Mouse (Mus musculus): ENCODE data around the gene Plekhf1. TPM values are rescaled to one million over a fixed set of nuclear protein-coding genes. Genes with fewer than 3 reads are reported as not detected.
A peak's percentile ranks its signal among the peaks of the same experiment; 100 is the strongest.

The Plekhf1 gene
- polyA plus RNA-seq, 1 experiment from 2014 or later, result 4.3 TPM

GRCm38 (mm10) chr7:38191146-38191545 lies 36.7 kb downstream of the Plekhf1 start:
- WGBS, result 65% methylated on average over 8 of the region's 8 CpGs
- H3K27me3 ChIP-seq (ENCODE audit: low read depth, poor library complexity, severe bottlenecking), result no peaks in the 10 kb centered on the region
- no peak for DNase-seq (ENCODE audit: low spot score)
- no peaks in the 10 kb centered on the region for H3K9me3 ChIP-seq (replicated peaks)
- no peak overlapping the region for H3K27ac ChIP-seq
- peaks cover 12% of the 10 kb centered on the region for H3K4me1 ChIP-seq
- H3K36me3 ChIP-seq, result peaks cover 8% of the 10 kb centered on the region
- H3K4me3 ChIP-seq, result no peak overlapping the region

- 88% methylated on average over 8 of the region's 8 CpGs for WGBS
- Histone ChIP-seq H3K4me1 (peaks cover 12% of the 10 kb centered on the region), H3K9me3 (replicated peaks) (no peaks in the 10 kb centered on the region), H3K27me3 (ENCODE audit: low read depth, poor library complexity, severe bottlenecking) (no peaks in the 10 kb centered on the region), H3K27ac (no peak overlapping the region), H3K36me3 (peaks cover 8% of the 10 kb centered on the region), H3K4me3 (no peak overlapping the region)
- no peak for DNase-seq (ENCODE audit: low spot score)
These were observed 37.6 kb downstream of the Plekhf1 start for GRCm38 (mm10) chr7:38190056-38190835.

GRCm38 (mm10) chr7:38189136-38189982 lies 38.5 kb downstream of the Plekhf1 start:
- DNase-seq (ENCODE audit: low spot score), result no peak
- WGBS, result 85% methylated on average over 15 of the region's 15 CpGs
- Histone ChIP-seq H3K4me3 (no peak overlapping the region), H3K27ac (no peak overlapping the region), H3K27me3 (ENCODE audit: low read depth, poor library complexity, severe bottlenecking) (no peaks in the 10 kb centered on the region), H3K9me3 (replicated peaks) (no peaks in the 10 kb centered on the region), H3K36me3 (peaks cover 8% of the 10 kb centered on the region), H3K4me1 (peaks cover 8% of the 10 kb centered on the region)

- H3K4me3 ChIP-seq, result no peak overlapping the region
- 91% methylated on average over 8 of the region's 8 CpGs for WGBS
- no peak for DNase-seq (ENCODE audit: low spot score)
- no peaks in the 10 kb centered on the region for H3K27me3 ChIP-seq (ENCODE audit: low read depth, poor library complexity, severe bottlenecking)
- H3K4me1 ChIP-seq, result peaks cover 8% of the 10 kb centered on the region
- H3K36me3 ChIP-seq, result peaks cover 8% of the 10 kb centered on the region
- no peaks in the 10 kb centered on the region for H3K9me3 ChIP-seq (replicated peaks)
- no peak overlapping the region for H3K27ac ChIP-seq
These were observed 39.3 kb downstream of the Plekhf1 start for GRCm38 (mm10) chr7:38188281-38189075.

GRCm38 (mm10) chr7:38187796-38188195 lies 40.0 kb downstream of the Plekhf1 start:
- Histone ChIP-seq H3K27ac (no peak overlapping the region), H3K36me3 (peaks cover 8% of the 10 kb centered on the region), H3K4me3 (no peak overlapping the region), H3K9me3 (replicated peaks) (no peaks in the 10 kb centered on the region), H3K4me1 (peaks cover 15% of the 10 kb centered on the region), H3K27me3 (ENCODE audit: low read depth, poor library complexity, severe bottlenecking) (no peaks in the 10 kb centered on the region)
- 76% methylated on average over 4 of the region's 4 CpGs for WGBS
- no peak for DNase-seq (ENCODE audit: low spot score)

- no peaks in the 10 kb centered on the region for H3K27me3 ChIP-seq (ENCODE audit: low read depth, poor library complexity, severe bottlenecking)
- peaks cover 8% of the 10 kb centered on the region for H3K36me3 ChIP-seq
- H3K4me1 ChIP-seq, result peaks cover 17% of the 10 kb centered on the region
- H3K27ac ChIP-seq, result no peak overlapping the region
- WGBS, result 74% methylated on average over 4 of the region's 4 CpGs
- no peak overlapping the region for H3K4me3 ChIP-seq
- DNase-seq (ENCODE audit: low spot score), result no peak
- no peaks in the 10 kb centered on the region for H3K9me3 ChIP-seq (replicated peaks)
These were observed 41.0 kb downstream of the Plekhf1 start for GRCm38 (mm10) chr7:38186861-38187260.

- H3K4me3 ChIP-seq, result no peak overlapping the region
- H3K4me1 ChIP-seq, result peaks cover 17% of the 10 kb centered on the region
- no peaks in the 10 kb centered on the region for H3K27me3 ChIP-seq (ENCODE audit: low read depth, poor library complexity, severe bottlenecking)
- H3K27ac ChIP-seq, result no peak overlapping the region
- no peaks in the 10 kb centered on the region for H3K9me3 ChIP-seq (replicated peaks)
- peaks cover 3% of the 10 kb centered on the region; the same call in 1 of the 2 replicates for H3K36me3 ChIP-seq
- DNase-seq (ENCODE audit: low spot score), result no peak
- 92% methylated on average over 6 of the region's 6 CpGs for WGBS
These were observed 43.0 kb downstream of the Plekhf1 start for GRCm38 (mm10) chr7:38184786-38185185.

GRCm38 (mm10) chr7:38184418-38184745 lies 43.4 kb downstream of the Plekhf1 start:
- H3K27me3 ChIP-seq (ENCODE audit: low read depth, poor library complexity, severe bottlenecking), result no peaks in the 10 kb centered on the region
- no peak overlapping the region for H3K27ac ChIP-seq
- peaks cover 3% of the 10 kb centered on the region; the same call in 1 of the 2 replicates for H3K36me3 ChIP-seq
- DNase-seq (ENCODE audit: low spot score), result no peak
- H3K9me3 ChIP-seq (replicated peaks), result no peaks in the 10 kb centered on the region
- WGBS, result 81% methylated on average over 1 of the region's 1 CpGs
- H3K4me1 ChIP-seq, result peaks cover 17% of the 10 kb centered on the region
- peak overlapping the region; percentile 71 for H3K4me3 ChIP-seq

GRCm38 (mm10) chr7:38183709-38184417 lies 44.0 kb downstream of the Plekhf1 start:
- Histone ChIP-seq H3K27me3 (ENCODE audit: low read depth, poor library complexity, severe bottlenecking) (no peaks in the 10 kb centered on the region), H3K27ac (peak overlapping the region; percentile 89), H3K36me3 (peaks cover 3% of the 10 kb centered on the region; the same call in 1 of the 2 replicates), H3K4me3 (peak overlapping the region; percentile 71), H3K9me3 (replicated peaks) (no peaks in the 10 kb centered on the region), H3K4me1 (peaks cover 17% of the 10 kb centered on the region)
- 5% methylated on average over 36 of the region's 36 CpGs for WGBS
- peak; percentile 89 for DNase-seq (ENCODE audit: low spot score)

GRCm38 (mm10) chr7:38182962-38183687 lies 44.7 kb downstream of the Plekhf1 start, which contains the start of gene 1600014C10Rik:
Gene 1600014C10Rik, plus strand, starts transcription at chr7:38183217.
- H3K4me1 ChIP-seq, result peaks cover 17% of the 10 kb centered on the region

GRCm38 (mm10) chr7:38182596-38182961 lies 45.2 kb downstream of the Plekhf1 start:
- peaks cover 17% of the 10 kb centered on the region for H3K4me1 ChIP-seq
- no peaks in the 10 kb centered on the region for H3K9me3 ChIP-seq (replicated peaks)
- peak; percentile 94 for DNase-seq (ENCODE audit: low spot score)
- H3K36me3 ChIP-seq, result no peaks in the 10 kb centered on the region
- WGBS, result under 1% methylated on average over 11 of the region's 11 CpGs
- peak overlapping the region; percentile 89 for H3K27ac ChIP-seq
- H3K4me3 ChIP-seq, result peak overlapping the region; percentile 71
- no peaks in the 10 kb centered on the region for H3K27me3 ChIP-seq (ENCODE audit: low read depth, poor library complexity, severe bottlenecking)

More at GRCm38 (mm10) chr7:38182962-38183687, 44.7 kb downstream of the Plekhf1 start, which contains the start of gene 1600014C10Rik:
- WGBS, result 3% methylated on average over 28 of the region's 28 CpGs
- H3K27me3 ChIP-seq (ENCODE audit: low read depth, poor library complexity, severe bottlenecking), result no peaks in the 10 kb centered on the region
- H3K36me3 ChIP-seq, result no peaks in the 10 kb centered on the region
- H3K27ac ChIP-seq, result peak within 1 kb of the TSS; percentile 89
- peak within 1 kb of the TSS; percentile 71 for H3K4me3 ChIP-seq
- no peak for DNase-seq (ENCODE audit: low spot score)
- H3K9me3 ChIP-seq (replicated peaks), result no peaks in the 10 kb centered on the region
